Mouse (Mus musculus): ENCODE results near the gene Clnk.
"Not testable (repeated sequence)": the region's sequence is repeated elsewhere in the genome, so short reads cannot be mapped to it uniquely, and the experiment has no call there.

The Clnk gene

DNA sequence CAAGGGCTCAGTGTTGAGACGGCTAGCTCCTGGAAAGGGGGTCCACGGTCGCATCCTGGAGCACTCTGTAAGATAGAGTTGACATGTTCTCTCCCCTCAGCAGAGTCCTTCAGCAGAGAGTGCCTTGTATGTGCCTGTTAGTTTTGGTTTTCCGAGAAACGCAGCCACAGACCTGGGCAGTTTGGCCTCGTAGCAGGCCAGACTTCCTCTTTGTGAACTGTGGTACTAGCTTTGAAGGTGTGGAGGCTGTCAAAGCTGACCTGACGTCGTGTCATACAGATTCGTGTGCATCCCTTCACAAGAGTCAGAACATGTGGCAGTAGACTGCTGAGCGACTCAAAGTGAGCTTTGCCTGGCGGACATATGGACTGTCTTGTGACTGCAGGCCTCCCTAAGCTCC lies at the start of gene Clnk:
Gene Clnk, minus strand, starts transcription at position 191 of the 400 bp plus-strand sequence.
- in situ Hi-C loops (cut with MboI, MseI): no loop called here

DNA sequence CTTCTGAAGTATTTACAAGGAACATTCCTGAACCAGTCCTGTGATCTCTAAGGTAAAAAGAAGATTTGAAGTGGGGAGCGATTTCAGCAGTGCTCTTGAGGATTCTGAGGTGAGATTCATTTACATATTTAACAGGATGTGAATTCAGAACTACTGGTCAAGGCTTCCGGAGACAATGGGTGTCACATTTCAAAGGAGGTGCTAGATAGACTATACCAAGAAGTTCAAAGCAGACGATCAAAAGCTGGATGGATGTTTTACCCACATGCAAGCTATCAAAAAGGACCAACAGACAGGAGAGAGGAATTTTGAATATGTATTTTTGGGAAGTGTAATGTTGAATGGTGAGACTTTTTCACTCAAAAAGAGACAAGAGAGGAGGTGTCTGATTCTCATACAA lies 28.7 kb upstream of the Clnk start:
- in situ Hi-C loops (cut with MboI, MseI): no loop called here

DNA sequence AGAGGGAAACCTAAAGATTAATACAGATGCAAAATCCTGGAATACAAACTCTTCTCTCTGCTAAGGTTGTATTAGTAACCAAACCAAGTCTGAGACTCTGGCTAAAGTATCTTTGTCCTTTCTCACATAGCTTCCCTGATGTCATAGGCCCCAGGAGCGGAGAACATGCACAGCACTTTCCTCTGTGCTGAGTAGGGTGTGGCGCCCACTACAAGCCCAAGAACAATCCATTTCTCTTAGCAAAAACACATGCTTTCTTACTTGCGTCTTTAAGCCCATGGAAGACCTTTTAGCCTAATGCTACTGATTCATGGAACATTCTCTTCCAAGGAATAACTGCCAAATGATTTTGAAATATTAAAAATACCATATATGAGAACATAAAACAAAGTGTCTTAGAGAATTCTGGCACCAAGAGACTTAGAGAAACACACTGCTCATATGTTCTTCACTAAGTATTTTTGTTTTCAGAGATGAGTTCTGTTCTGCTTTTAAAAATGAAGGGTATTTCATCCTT lies 28.0 kb upstream of the Clnk start:
- in situ Hi-C loops (cut with MboI, MseI): no loop called here

DNA sequence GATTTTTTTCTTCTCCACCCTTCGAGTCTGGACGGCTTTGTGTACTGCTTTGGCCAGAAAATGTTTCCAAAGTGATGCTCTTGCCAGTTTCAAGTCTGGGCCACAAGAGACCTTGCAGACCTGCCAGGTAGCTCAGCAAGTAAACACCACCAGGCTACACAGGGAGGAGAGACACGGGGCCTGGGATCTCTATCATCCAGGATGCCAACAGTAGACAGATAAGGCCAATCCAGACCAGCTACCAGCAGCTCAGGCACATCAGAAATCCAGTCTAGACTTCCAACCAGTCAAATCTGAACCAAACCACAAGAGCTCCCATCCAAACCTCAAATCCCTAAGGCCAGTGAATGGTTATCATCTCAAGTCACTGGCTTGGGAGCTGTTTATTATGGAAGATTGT lies 26.3 kb upstream of the Clnk start:
- in situ Hi-C loops (cut with MboI, MseI): no loop called here

DNA sequence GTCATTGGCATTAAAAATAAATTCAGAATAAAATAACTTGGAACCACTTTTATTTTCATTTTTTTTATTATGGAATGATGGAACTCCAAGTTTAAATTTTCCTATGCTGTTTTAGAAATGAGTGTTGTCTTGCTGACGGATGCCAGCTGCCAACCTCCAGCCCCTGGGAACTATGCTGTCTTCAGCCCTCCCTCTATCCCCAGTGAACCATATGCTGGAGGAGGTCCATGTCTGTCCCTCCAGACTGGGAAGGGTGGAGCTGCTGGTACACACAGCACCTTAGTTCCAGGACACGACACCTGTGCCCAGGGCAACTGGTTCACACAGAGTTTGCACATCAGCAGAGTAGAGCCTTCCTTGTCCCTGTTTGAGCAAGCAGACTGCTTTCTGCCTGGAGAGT lies 22.4 kb upstream of the Clnk start:
- in situ Hi-C loops (cut with MboI, MseI): no loop called here

DNA sequence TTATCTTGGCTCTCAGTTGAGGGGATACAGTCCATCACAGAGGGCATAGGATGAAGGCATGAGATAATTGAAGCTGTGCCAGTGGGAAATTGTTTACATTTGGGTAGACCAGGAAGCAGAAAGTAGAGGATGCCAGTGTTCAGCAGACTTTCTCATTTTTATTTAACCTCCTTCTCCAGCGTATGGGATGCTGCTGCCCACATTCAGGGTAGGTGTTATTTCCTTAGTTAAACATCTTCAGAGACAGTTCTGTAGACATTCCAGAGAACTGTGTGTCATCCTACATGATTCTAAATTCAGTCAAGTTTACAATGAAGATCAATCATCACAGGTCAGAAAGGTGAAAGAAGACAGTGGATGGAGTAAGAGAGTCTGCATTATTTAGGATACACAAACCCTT lies 12.0 kb upstream of the Clnk start:
- in situ Hi-C loops (cut with MboI, MseI): no loop called here

DNA sequence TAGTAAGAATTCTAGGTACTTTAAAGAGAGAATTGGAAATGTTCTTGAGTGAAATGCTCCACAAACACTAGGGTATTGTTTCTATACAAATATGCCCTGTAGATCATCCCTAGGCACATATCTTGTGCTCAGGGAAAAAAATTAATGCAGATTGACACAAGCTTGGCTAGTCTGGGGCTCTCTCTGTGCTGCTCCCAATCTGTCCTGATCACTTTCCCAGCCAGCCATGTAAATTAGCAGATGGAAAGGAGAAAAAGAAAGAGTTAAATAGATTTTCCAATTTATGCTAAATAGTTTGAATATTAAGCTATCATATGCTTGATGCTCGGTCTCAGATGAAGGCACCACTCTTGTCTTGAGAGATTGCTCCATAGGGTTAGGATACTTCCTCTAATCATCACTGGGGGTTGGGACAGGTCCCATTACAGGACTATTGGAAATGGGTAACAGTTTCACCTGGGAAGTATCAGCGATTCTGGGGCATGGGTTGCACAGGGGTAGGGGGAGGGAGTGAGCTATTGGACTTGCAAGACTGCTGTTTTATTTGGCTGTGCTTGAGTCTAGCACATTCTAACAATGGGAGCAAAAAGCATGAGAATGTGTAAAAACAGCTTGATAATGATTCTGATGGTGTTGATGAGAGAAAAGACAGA lies 10.1 kb upstream of the Clnk start:
- in situ Hi-C loops (cut with MboI, MseI): no loop called here

DNA sequence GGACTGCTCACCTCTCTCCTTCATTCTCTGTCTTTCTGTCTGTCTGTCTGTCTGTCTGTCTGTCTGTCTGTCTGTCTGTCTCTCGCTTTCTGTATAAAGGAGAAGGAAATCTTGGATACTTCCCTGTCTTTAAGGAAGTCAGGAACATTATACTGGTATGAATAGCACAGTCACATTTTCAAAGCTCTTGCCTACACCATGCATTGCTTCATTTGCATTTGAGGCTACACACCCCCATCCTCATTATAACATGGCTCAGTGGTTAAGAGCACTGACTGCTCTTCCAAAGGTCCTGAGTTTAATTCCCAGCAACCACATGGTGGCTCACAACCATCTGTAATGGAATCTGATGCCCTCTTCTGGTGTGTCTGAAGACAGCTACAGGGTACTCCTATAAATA lies 6.0 kb upstream of the Clnk start:
- in situ Hi-C loops (cut with MboI, MseI): not testable (repeated sequence)

DNA sequence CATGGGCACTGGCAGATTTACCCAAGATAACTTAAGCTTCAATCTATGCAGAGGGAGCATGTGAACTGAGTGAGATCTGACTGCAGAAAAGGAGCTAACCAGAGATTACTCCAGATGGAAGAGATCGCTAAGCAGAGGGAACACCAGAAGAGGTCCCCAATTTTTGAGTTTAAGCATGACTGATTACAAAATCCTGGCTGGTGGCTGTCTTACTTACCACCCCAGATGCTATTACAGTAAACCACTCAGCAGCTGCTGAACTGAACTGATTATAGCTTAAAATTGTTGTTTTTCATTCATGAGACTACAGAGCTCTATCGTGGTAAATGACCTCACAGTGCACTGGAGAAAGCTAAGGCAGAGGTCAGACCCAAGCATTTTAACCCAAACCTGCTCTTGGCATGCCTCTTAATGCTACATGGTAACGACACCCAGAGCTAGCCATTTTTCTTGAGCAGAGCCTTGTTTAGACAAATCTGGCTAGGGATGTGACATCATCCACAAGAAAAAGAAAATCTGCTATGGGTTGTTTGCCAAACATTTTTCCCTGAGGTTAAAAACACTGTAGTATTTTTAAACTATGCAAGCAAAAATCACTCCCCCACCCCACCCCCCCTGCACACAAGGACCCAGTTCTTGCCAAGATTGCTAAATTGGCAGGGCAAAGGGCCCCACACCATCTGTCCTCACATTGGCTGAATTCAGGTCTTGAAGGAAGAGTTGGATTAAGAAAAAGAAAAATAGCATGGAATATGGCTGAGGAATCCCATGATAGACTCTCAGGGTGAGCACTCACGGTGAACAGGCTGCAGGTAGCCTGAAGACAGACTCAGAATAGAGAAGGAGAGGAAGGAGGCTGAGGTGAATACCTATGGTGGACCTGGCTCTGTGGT lies 5.4 kb upstream of the Clnk start:
- in situ Hi-C loops (cut with MboI, MseI): no loop called here

DNA sequence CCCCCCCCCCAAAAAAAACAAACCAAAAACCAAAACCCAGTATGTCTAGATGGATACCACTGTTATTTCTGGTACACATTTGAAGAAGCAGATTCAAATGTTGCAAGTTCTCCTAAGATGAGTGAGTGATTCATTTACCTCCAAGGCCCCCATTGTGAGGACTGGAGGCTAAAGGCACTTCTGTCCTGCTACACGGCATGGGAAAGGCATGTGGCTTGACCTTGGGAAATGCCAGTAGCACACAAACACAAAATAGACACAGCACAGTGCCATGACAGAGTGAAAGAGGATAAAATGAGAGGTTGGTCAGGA lies 4.8 kb upstream of the Clnk start:
- in situ Hi-C loops (cut with MboI, MseI): no loop called here

DNA sequence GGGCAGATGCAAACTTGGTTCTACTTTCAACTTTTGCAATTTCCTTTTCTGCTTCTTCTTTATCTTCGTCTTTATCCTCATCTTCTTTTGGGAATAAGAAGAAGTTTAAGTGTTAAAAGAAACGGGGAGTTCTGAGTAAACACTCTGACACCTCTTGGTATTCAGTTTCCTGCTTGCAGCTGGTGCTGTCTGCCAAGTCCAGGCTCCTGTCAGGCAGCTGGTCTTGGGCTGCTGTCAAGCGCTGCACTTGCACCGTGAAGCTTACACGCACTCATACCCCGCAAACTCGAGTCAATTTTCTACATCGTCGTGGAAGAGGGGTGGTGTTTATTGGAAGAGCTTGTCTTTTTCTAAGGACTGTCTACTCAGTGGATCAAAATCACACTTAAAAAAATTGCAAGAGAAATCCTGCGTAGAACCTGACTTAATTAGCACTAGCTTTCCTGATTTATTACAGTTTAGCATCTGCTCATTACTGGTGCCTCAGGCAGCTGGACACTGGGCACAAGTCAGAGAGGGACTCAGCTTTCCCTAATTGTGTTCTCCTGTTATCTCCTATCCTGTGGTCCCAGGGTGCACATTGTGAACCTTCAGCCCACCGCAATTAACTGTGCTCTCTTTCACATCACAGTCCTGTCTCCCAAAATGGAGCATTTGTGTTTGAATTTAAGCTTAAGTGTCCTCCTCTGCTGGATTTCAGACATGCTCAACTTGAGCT lies 3.5 kb upstream of the Clnk start:
- in situ Hi-C loops (cut with MboI, MseI): no loop called here

DNA sequence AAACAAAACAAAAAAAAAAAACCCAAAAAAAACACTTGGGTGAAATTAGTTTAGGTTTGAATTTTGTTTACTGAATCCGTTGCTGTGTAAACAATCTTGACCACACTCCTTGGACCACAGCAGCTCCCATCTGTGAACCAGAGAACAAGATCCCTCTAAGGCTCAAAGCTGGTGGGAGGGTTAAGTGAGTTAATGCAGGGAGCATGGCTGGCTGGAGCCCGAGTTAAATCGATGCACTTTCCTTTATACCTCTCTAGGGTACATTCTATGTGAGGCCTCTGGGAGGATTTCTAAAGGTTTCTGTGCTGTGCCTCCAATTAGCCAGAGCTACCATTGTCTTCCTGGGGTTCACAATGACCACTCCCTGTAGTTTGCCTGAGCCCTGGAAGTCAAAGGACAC lies 1.2 kb downstream of the Clnk start:
- in situ Hi-C loops (cut with MboI, MseI): no loop called here

DNA sequence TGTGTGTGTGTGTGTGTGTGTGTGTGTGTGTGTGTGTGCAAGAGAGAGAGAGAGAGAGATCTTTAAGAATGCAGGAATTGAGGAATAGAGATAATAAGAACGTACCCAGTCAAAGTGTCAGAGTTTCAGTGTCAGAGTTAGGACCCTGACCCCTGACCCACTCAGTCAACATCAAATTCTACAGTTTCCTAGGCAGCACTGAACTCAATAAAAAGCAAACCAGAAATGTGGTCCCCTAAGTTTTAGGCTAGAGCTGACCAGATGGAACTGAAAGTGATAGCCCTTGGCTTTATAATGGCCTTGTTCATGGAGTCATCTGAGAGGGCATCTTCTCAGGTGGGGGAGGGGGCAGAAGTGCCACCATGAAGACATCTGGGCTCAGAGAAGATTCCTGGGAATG lies 1.7 kb downstream of the Clnk start:
- in situ Hi-C loops (cut with MboI, MseI): no loop called here

DNA sequence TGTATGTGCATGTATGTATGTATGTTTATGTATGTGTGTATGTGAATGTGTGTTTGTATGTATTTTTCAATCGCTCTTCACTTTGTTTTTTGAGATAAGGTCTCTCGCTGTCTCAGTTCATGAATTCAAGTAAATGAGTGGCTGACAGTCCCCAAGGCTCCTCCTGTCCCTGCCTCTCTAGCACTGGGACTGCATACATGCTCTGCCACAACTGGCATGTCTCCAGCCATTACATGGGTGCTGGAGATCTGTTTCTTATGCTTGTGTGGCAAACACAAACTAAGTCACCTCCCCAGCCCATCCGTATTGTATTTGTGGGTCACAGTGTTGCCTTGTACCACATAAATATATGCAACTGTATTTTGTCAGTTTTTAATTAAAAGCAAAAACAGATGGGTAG lies 3.7 kb downstream of the Clnk start:
- in situ Hi-C loops (cut with MboI, MseI): no loop called here

DNA sequence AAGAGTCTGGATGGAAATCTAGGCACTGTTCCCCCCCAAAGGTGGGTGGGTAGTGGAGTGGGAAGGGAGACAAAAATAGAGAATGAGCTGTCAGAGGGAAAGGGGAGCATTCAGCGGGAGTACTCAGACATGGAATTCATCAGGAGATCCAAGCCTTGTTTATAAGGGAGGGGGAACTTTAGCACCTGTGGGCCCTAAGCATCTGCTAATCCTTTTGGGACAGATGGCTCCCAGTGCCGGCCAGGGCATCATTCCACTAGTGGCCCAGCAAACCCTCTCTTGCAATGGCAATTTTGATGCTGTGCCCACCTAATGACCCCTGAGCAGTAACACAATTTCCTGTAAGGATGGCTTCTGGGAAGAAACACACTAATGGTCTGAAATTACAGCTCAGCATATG lies 5.0 kb downstream of the Clnk start:
- in situ Hi-C loops (cut with MboI, MseI): no loop called here

DNA sequence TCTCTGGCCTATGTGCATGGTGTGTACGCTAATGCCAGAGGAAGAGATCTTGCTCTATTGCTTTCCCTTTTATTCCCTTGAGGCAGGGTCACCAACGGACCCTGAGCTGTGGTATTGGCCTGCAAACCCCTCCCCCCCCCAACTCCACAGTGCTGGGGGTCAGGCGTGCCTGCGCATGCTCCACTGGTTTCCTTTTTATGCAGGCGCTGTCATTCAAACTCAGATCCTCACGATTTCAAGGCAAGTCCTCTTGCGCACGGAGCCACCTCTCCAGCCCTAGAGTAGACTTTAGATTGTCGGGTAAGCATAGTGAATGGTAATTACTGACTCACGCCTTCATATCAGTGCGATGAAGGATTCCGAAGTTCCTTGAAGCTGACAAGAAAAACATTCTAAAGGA lies 6.1 kb downstream of the Clnk start:
- in situ Hi-C loops (cut with MboI, MseI): no loop called here

DNA sequence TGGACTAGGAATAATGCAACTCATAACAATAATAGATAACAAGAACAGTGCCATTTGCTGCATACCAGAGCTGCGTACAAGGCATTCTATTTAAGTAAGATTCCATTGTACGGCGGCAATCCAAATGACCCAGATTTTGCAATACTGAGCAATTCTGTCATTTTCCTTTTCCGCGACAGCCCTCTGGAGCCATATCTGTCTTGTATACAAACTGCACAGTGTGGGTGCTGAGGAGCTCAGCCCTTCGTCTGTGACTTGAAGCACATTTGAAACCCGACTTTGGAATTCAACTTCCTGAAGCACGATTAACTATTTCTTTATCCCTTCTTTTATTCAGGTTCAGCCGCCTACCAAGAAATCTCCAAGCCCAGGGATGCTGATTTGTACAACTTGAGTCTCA lies 6.6 kb downstream of the Clnk start:
- in situ Hi-C loops (cut with MboI, MseI): no loop called here

DNA sequence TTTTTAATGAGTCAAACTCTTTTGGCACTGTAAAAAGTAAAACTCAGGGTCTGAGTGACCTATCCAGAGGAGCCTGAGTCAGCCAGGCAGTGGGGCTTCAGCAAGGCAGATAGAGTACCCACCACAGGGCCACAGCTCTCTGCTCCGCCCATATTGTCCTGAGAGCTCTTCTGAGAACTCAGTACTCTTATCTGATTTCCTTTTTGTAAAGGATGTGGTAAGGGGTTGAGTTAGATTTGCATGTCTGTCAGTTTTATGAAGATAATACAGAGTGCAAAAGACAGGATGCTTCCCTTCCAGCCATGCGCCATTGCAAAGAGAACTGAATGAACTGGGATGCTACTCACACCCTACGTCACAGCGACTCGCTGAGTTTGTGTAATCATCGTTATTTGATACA lies 12.0 kb downstream of the Clnk start:
- in situ Hi-C loops (cut with MboI, MseI): no loop called here

DNA sequence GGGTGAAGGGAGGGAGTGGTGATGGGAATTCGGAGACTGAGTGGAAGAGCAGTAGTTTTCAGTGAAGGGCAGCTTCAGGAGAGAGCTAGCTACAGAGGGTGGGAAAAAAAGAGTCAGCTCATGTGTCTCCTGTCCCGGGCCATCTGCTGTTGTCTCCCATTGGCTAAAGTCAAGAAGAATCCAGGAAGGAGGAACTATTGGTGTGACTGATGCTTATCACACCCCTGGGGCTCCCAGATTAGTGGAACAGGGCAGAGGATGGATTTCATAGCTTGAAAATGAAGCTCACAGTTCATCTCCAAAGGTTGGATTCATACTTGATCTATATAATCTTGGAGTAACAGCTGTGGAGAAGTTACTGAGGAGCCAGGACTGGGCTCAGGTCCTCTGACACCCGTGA lies 13.6 kb downstream of the Clnk start:
- in situ Hi-C loops (cut with MboI, MseI): no loop called here

DNA sequence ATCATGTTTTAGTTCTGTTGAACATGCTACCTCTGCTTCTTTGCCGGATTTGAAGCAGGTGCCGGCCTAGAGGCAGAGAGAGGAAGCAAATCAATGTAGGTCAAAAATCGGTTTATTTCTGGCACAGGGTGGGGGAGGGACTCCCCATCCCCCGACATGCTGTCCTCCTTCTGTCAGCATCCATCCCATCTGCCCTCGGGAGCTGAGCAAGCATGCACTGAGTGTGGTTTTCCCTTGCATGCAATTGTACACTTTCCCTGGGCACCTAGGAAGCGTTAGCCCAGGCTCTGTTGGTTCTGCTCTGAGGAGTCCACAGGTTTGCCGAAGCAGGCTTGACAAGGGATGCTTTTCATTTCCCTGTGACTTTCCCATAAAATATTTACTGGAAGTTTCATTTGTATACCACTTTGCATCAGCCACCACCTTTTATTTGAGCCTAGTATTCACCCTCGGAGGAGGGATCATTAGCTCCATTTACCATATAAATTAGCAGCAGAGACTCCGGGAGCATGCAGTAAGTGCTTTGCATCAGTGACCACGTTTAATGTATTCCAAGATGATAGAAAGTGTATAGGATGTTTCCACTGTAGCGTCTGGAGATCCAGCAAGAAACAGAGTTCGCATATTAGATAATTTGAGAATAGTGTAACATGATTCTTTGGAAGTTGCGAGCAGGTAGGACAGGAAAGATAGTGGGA lies 14.2 kb downstream of the Clnk start:
- in situ Hi-C loops (cut with MboI, MseI): no loop called here

DNA sequence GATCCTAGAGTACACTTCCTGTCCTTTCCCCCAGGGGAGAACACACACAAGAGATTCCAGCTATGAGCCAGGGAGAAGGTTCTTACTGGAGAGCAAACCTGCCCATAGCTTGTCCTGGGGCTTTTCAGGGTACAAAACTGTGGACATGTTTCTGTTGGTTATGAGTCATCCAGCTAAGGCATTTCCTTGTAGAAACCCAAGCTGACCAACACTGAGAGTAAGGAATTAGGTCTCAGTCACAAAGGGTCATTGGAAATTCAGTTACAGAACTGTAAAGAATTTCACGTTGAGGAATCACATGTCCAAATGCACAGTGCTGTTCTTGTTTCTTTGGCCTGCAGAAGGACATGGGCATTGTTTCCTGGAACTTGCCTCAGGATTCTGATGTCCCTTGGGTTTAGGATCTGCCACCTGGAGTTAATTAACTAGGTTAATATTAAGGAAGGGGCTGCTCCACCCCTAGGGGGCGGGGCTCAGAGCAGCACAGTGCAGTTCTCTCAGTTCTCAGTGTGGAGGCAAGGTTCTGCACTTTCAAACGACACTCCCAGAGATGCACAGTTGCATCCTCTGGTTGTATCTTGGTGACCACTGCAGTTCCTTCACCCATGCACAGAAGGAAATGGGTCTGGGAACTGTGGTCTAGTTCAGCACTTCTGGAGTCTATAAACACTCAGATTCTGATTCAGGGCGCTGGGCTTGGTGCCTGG lies 18.4 kb downstream of the Clnk start:
- in situ Hi-C loops (cut with MboI, MseI): no loop called here

Data from T-helper 1 cell (primary cell).